In genomic region chr13:109639286-109639685, GRCm38 (mm10) we compare ENCODE assay signal across 25 mouse cellular contexts.
DNase-seq lines count a peak whose midpoint lies in the region; ATAC-seq and TF ChIP-seq lines count a peak whose summit lies in the region.
"Had no signal": no experiment of that assay in that cellular context is flagged by ENCODE, and none has a peak within 500 bp of the region (broad histone marks: within the 10 kb centered on the region; RNA-seq: fewer than 3 reads in every experiment).

No protein-coding gene starts in this region.

- 45% methylated on average over 6 of the region's 6 CpGs for WGBS in kidney, embryonic 15.5 days
- WGBS in lung, embryonic 14.5 days, result 23% methylated on average over 6 of the region's 6 CpGs
- WGBS in liver, embryonic 15.5 days (ENCODE audit: insufficient replicate concordance), result 76% methylated on average over 6 of the region's 6 CpGs
- WGBS in hindbrain, embryonic 16.5 days, result 65% methylated on average over 6 of the region's 6 CpGs

- no peak overlapping the region for H3K27ac ChIP-seq in kidney, embryonic 15.5 days
- H3K27ac ChIP-seq in lung, embryonic 14.5 days (ENCODE audit: low read depth), result no peak overlapping the region
- 0 out of 2 replicates have a peak overlapping the region, but pooled peaks have one; percentile 8 for H3K27ac ChIP-seq in liver, embryonic 15.5 days (replicated peaks)
- no peak overlapping the region for H3K27ac ChIP-seq in hindbrain, embryonic 16.5 days (ENCODE audit: low read depth, low read length)
- H3K27ac ChIP-seq: hindbrain, embryonic 12.5 days; left cerebral cortex, adult 2 months; neural tube, embryonic 15.5 days; stomach, embryonic 15.5 days had no signal

- H3K9ac ChIP-seq in kidney, embryonic 15.5 days, result no peak overlapping the region
- H3K9ac ChIP-seq in lung, embryonic 14.5 days, result no peak overlapping the region
- no peak overlapping the region for H3K9ac ChIP-seq in liver, embryonic 15.5 days
- no peak overlapping the region for H3K9ac ChIP-seq in hindbrain, embryonic 16.5 days (ENCODE audit: low read depth, low read length)
- H3K9ac ChIP-seq: hindbrain, embryonic 12.5 days; neural tube, embryonic 15.5 days; stomach, embryonic 15.5 days had no signal

- no peak for DNase-seq in kidney, postnatal 4 days
- peak; percentile 58 for DNase-seq in lung, embryonic 14.5 days
- no peak for DNase-seq in lung, postnatal 25 days (ENCODE audit: low spot score)
- peak; percentile 54 for DNase-seq in adipocyte (ENCODE audit: low spot score)
- DNase-seq: adrenal gland, postnatal 14 days; cerebellum, adult 2 months; cerebellum, postnatal 14 days; gastrocnemius, postnatal 10 days; heart, postnatal 14 days; kidney, adult 9 months; kidney, postnatal 25 days; midbrain, embryonic 14.5 days; right cerebral cortex, postnatal 25 days had no signal

- H3K9me3 ChIP-seq in kidney, embryonic 15.5 days (replicated peaks), result no peaks in the 10 kb centered on the region
- no peaks in the 10 kb centered on the region for H3K9me3 ChIP-seq in lung, embryonic 14.5 days (ENCODE audit: low read depth, low read length)
- H3K9me3 ChIP-seq in liver, embryonic 15.5 days (replicated peaks), result no peaks in the 10 kb centered on the region
- H3K9me3 ChIP-seq in hindbrain, embryonic 16.5 days (ENCODE audit: control insufficient read depth, low read length), result no peaks in the 10 kb centered on the region
- H3K9me3 ChIP-seq: hindbrain, embryonic 12.5 days; neural tube, embryonic 15.5 days; stomach, embryonic 15.5 days had no signal

- no peaks in the 10 kb centered on the region for H3K36me3 ChIP-seq in kidney, embryonic 15.5 days
- no peaks in the 10 kb centered on the region for H3K36me3 ChIP-seq in lung, embryonic 14.5 days (ENCODE audit: insufficient read depth)
- H3K36me3 ChIP-seq in liver, embryonic 15.5 days (replicated peaks), result no peaks in the 10 kb centered on the region
- no peaks in the 10 kb centered on the region for H3K36me3 ChIP-seq in hindbrain, embryonic 16.5 days (ENCODE audit: control insufficient read depth, insufficient read depth, low read length)
- H3K36me3 ChIP-seq: hindbrain, embryonic 12.5 days; neural tube, embryonic 15.5 days; stomach, embryonic 15.5 days had no signal

- H3K4me2 ChIP-seq in kidney, embryonic 15.5 days, result no peak overlapping the region
- no peak overlapping the region for H3K4me2 ChIP-seq in lung, embryonic 14.5 days
- no peak overlapping the region for H3K4me2 ChIP-seq in liver, embryonic 15.5 days
- H3K4me2 ChIP-seq in hindbrain, embryonic 16.5 days (ENCODE audit: low read length), result no peak overlapping the region
- H3K4me2 ChIP-seq: hindbrain, embryonic 12.5 days; neural tube, embryonic 15.5 days; stomach, embryonic 15.5 days had no signal

- 0 out of 2 replicates have a peak, but pooled peaks have one; percentile 60 for ATAC-seq in kidney, embryonic 15.5 days (replicated peaks; ENCODE audit: low FRiP score)
- peak; percentile 69; the same call in 1 of the 2 replicates for ATAC-seq in lung, embryonic 14.5 days (ENCODE audit: insufficient read depth)
- no peak for ATAC-seq in liver, embryonic 15.5 days (ENCODE audit: insufficient read depth)
- no peak for ATAC-seq in hindbrain, embryonic 16.5 days
- ATAC-seq: forebrain, embryonic 16.5 days; intestine, embryonic 16.5 days; Patski had no signal

- H3K4me3 ChIP-seq in kidney, embryonic 15.5 days (replicated peaks), result no peak overlapping the region
- no peak overlapping the region for H3K4me3 ChIP-seq in lung, embryonic 14.5 days (ENCODE audit: low read depth, low read length)
- no peak overlapping the region for H3K4me3 ChIP-seq in liver, embryonic 15.5 days (replicated peaks)
- no peak overlapping the region for H3K4me3 ChIP-seq in hindbrain, embryonic 16.5 days (ENCODE audit: low read length)
- H3K4me3 ChIP-seq: erythroblast, embryonic 14.5 days; hindbrain, embryonic 12.5 days; layer of hippocampus, adult 2 months; left cerebral cortex, adult 2 months; neural tube, embryonic 15.5 days; stomach, embryonic 15.5 days had no signal

- H3K27me3 ChIP-seq in kidney, embryonic 15.5 days, result no peaks in the 10 kb centered on the region
- no peaks in the 10 kb centered on the region for H3K27me3 ChIP-seq in lung, embryonic 14.5 days (ENCODE audit: insufficient read depth, low read length)
- H3K27me3 ChIP-seq in liver, embryonic 15.5 days, result no peaks in the 10 kb centered on the region
- H3K27me3 ChIP-seq in hindbrain, embryonic 16.5 days (replicated peaks; ENCODE audit: control insufficient read depth, insufficient read depth, low read length), result no peaks in the 10 kb centered on the region
- H3K27me3 ChIP-seq: hindbrain, embryonic 12.5 days; neural tube, embryonic 15.5 days; Patski; stomach, embryonic 15.5 days had no signal

- 0 out of 2 replicates have a peak, but pooled peaks cover 3% of the 10 kb centered on the region for H3K4me1 ChIP-seq in kidney, embryonic 15.5 days
- peaks cover 14% of the 10 kb centered on the region; the same call in 1 of the 2 replicates for H3K4me1 ChIP-seq in lung, embryonic 14.5 days (ENCODE audit: insufficient read depth)
- H3K4me1 ChIP-seq in liver, embryonic 15.5 days (replicated peaks), result peaks cover 50% of the 10 kb centered on the region
- H3K4me1 ChIP-seq in hindbrain, embryonic 16.5 days (ENCODE audit: control insufficient read depth, insufficient read depth, low read depth, low read length), result peaks cover 3% of the 10 kb centered on the region; the same call in 1 of the 2 replicates
- H3K4me1 ChIP-seq: neural tube, embryonic 15.5 days; stomach, embryonic 15.5 days had no signal

- no peak for TF ChIP-seq CTCF in lung, embryonic 14.5 days (IDR thresholded peaks at IDR 0.05; ENCODE audit: low read depth)

Comparison
In these comparisons a context has a peak if more than half of its experiments do, and no peak if none do; other contexts are left out.
1. DNase-seq: peak in lung, embryonic 14.5 days (single experiment) and adipocyte (single experiment); none in kidney, postnatal 4 days (0 of 2) and lung, postnatal 25 days (single experiment).
2. ATAC-seq: peak in kidney, embryonic 15.5 days (single experiment) and lung, embryonic 14.5 days (single experiment); none in liver, embryonic 15.5 days (single experiment) and hindbrain, embryonic 16.5 days (single experiment).